Mouse (Mus musculus): Measurements from ENCODE around the gene Ube2d3. TPM values are rescaled to one million over a fixed set of nuclear protein-coding genes. Genes with fewer than 3 reads are reported as not detected.
A peak's percentile ranks its signal among the peaks of the same experiment; 100 is the strongest.
"Not testable (repeated sequence)": the region's sequence is repeated elsewhere in the genome, so short reads cannot be mapped to it uniquely, and the experiment has no call there.

Gene Ube2d3
- total and polyA plus RNA-seq, 3 experiments: 261 to 547 (median 357) TPM

DNA sequence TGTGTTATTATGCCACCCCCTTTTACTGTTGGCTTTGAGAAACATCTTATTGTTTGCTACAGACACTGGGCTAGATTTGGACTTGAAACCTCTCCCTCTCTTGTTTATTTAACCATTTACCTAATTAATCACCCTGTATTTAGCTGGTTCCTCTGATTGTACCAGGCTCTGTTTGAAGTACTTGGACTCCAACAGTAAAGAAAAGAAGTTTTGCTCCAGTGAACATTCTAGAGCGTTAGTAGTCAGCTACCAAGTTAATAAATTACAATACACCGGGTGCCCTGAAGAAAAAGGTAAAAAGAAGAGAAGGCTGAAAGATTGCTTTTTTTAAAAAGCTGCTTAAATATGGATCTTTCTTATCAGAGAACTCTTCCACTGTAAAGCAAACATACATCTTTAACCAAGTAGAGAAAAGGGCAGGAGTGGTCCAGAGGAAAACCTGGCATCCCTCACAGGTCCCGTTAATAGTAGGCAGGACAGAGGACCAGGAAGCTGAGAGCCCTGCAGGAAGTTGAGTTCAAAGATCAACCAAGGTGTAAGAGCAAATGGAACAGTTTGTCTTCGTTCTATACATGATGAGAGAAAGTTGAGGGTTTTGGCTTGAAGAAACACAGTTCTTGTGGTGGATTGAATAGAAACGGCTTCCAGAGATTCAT lies 52.0 kb downstream of the Ube2d3 start:
- DNase-seq: no peak

DNA sequence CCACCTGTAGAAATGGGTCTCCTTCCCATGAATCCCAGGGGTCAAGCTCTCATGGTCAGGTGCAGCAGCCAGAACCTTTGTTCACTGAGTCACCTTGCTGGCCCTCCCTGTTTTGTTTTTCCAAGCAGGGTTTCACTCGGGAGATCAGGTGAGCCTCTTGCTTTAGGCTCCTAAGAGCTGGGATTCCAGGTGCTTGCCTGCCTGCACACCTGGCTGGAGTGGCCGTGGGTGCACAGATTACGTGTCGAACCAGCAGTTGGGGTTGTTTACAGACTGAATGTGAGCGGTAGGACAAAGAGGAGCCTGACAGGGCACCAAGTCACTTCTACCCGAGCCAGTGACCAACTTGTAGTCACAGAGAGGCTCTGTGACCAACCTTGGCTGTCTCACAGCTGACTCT lies 53.2 kb downstream of the Ube2d3 start:
- no peak for DNase-seq

DNA sequence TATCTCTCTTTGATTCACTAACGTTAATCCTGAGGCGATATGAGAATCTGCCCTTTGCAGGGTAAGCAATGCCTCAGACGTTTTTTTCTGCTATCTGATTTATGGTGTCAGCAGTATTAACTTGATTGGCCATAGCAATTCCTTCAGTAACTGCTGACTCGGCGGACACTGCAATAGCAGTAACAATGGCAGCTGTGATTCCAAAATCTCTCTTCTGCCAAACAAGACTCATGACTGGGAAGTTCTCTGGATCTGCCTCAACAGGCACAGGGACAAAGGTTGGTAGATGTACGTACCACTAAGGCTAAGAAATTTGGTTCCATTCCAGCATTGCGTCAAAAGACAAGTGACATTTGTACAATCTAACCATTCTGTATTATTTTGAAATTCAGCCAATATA lies 55.4 kb downstream of the Ube2d3 start:
- not testable (repeated sequence) for DNase-seq

DNA sequence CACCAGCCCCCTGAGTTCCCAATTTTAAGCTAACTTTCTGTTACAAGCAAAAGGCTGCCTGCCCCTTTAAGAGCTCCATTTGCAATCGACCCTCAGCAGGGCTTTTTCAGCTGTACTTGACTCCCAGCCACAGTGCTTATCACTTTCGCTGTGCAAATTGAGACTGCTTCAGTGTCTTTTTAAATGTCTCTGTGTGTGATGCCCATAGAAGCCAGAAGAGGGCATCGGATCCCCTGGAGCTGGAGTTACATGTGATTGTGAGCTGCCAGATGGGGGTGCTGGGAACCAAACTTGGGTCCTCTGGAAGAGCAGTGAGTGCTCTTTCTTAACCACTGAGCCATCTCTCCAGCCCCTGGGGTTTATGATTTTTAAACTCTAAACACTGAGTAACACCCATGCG lies 60.0 kb downstream of the Ube2d3 start:
- DNase-seq: not testable (repeated sequence)

DNA sequence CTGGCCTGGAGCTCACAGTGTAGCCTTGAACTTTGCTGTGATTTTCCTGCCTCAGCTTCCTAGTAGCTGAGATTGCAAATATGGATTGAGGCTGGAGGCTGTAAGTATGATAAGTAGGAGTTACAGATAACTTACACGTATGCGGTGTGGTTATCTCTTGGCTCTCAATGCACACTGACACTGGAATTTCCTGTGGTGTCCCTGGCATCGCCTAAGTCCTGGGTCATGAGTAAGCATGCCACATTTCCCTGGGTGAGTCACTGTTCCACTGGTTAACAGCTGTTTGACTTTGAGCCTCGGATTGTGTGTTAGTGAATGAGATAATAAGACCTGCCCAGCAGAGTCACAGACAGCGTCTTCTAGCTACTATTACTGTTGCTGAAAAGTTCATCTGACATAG lies 60.9 kb downstream of the Ube2d3 start:
- DNase-seq: peak; percentile 71

DNA sequence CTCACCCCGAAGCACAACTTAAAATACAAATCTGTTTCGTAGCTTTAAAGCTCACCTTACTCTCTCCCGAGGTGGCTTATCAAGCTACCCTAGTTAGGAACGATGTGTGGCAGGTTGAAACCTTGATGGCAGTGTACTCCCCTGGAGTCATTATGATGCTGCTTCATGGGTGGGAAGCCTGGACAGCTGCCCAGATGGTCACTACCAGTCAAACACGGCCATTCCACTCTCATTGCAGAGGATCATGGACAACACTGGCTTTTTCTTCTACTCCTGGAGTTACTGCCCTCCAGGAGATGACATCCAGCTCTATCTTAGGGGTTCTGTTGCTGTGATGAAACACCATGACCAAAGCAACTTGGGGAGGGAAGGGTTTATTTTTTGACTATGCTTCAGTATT lies 65.2 kb downstream of the Ube2d3 start:
- no peak for DNase-seq

DNA sequence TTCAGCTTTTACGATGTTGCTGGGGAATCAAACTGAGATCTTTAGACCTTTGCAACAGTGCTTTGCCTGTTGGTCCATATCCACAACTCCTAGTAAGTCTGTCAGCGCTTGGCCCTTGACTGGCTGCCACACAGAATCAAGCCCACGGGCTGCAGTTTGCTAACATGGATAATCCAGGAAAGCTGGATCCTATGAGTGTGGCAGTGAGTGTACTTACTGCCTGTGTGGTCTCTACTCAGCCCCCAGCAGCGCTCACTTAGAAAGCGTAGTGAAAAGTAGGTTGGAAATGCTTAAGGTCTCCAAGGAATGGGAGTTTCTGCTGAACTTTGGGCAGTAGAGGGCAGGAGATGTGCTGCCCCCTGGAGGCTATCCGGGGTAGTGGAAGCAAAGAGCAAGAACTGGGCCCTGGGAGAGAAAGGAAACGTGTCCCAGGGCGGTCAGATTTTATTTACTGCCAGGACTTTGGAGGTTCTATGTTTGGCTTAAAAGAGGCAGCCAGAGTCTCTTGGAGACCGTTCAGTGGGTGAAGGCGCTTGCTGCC lies 67.5 kb downstream of the Ube2d3 start:
- DNase-seq: peak; percentile 81

DNA sequence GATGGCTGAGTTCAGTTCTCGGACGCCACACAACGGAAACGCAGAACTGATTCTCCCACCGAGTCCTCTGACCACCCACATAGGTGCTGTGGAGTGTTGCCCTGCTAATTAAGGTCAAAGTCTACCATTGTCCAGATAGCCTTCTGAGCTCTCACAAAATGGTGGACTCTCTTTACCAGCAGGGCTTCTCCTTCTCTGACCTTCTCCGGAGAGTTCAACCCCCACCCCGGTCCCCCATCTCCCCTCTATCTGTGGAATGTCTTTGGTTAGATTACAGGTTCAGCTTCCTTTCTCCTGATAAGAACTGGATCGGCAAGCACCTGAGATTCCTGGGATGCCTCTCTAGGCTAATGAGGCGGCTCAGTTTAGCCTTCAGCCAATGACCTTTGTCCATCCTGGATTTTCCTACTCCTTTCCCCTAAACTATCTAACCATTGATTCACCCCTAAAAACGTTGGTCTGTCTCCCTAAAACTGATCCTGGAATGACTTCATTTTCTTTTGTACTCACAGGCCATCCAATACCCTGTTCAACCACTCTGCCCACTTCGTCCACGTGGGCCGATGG lies 68.0 kb downstream of the Ube2d3 start:
- DNase-seq: no peak

DNA sequence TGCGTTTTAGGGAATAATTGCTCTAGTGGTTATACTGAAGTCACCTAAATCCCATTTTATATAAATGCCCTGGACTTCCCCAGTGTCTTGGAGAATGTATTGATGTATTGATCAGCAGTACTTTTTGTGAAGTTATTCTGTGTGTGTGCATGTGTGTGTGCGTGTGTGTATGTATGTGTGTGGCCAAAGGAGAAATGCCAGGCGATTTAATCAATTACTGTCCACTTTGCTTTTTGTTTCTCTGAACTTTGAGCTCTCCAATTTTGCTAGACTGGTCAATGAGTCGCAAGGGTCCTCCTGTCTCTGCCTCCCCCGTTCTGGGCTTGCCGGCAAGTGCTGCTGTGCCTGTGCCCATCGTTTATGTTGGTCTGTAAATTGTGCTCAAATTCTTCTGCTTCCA lies 69.6 kb downstream of the Ube2d3 start:
- DNase-seq: no peak

DNA sequence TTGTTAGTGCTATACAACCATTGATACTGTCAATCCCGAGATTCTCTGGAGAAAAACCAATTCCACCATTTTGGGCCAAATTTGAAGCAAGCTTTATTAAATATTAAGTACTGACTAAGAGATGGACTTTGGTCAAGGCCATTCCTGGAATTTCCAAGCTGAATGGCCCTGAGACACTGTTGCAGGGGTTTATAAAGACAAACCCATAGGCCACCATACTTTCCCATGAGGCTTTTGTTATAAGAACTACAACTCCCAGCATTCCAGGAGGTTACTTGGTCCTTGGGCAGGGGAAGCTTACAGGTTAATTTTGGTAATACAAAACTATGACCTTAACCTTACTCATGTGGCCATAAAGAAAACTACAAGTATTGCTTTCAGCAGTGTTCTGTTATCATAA lies 70.2 kb downstream of the Ube2d3 start:
- DNase-seq: no peak

DNA sequence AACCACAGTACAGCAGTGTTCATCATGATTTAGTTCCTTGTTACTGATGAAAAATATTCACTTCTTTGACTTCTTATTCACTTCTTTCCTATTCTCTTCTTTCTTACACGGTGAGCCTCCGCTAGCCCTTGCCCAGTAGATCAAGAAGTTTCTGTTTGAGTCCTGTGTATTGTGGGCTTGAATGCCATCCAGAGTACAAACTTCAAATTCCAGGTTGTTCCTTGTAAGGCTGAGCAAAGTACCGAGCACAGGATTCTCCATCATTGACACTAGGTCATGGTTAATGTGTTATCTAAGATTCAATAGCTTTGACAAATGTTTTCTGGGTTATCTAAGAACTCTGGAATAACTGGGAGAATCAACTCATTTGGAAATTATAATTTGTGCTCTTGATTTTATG lies 72.4 kb downstream of the Ube2d3 start:
- DNase-seq: no peak

DNA sequence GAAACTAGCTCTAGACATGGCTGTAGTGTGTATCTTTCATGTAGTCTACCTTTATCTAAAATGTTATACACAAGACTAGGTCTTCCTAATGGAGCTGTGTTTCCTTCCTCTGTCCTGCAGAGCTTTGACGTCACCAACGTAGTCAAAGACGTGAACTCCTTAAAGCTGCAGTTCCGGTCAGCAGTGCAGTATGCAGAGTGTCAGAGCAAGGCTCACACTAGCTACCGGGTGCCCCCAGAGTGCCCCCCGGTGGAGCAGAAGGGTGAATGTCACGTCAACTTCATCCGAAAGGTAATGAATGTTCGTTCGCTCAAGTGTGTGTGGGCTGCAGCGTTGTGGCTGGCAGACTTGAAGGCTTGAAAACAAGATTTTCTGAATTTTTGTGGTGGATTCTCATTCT lies 73.7 kb downstream of the Ube2d3 start:
- no peak for DNase-seq

DNA sequence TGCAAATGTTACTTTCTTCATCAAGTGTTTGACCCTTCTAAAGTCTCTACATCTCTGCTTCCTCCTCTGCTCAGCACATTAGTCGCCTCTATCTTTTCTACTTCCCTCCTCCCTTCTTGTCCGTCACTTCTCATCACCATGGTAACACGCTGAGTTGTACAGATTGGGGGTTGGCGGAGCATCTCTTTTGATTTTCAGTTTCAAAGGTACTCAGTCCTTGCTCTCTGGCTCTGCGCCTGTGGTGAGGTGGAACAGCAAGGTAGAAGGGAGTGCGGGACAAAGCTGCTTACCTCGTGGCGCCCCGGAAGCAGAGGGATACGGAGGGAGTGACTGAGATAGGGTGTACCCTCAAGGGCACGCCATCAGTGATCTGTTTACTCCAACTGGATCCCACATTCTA lies 75.3 kb downstream of the Ube2d3 start:
- DNase-seq: no peak

DNA sequence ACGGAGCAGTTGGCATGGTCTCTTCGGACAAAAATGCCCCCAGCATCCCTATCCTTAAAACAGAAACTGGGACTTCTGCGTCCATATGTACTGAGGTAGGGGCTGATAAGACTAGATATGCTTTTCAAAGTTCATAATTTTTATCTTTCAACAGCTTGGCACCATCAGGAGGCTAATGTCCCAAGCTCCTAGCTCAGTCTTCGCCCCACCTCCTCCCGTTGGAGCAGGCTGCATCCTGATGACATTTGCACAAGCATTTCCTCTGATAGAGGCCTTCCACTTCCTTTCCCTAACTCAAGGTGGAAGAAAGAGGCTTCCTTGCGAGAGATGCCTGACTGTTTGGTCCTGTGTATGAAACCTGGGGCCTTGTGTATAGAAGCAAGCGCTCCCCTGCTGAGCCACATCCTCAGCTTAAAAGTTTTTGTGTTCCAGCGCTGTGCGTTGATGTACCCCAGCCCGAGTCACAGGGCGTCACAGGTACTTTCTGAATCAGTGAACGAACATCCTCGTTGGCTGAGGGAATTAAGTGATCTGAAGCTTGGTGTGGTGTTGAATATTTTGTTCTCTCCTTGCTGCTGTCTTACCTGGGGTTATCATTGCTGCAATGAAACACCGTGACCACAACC lies 76.0 kb downstream of the Ube2d3 start:
- no peak for DNase-seq

DNA sequence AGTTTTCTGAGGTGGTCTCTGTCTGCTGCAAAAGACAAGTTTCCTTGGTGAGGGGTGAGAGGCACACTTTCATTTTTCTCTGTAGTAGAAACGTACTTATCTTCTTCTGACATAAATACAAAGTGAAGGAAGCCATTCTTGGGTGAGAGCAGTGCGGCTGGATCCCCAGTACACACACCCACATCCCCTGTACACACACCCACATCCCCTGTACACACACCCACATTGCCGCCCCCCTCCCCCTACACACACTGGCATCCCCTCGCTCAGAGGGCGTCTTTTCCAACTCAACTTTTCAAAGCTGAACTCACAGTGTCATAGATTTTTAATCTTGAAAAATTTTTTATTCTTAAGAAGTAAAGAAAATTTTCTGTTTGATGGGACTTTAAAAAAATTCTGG lies 77.3 kb downstream of the Ube2d3 start:
- no peak for DNase-seq

DNA sequence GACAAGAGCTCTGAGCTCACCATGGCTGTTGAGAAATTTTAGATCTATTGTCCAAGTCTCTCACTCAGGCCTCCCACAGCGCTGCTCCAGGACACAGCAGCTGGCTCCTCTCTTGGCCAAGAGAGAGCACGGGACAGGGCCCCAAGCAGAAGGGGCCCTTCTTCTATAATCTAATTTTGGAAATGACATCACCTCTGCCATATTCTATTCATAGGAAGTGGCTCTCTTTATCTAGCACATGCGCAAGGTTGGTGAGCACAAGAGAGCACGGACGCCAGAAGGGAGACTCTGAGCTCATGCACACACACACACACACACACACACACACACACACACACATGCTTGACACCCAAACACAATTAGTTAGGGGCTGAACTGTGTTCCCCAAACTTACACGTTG lies 78.9 kb downstream of the Ube2d3 start:
- no peak for DNase-seq

Other genes starting within 250 kb of the Ube2d3 start
- 1 to 10 TPM; 1.4 to 2.1 TPM for gene Cenpe, start 225.6 kb upstream of the Ube2d3 start, total RNA-seq (2021)
- gene Cenpe, start 225.6 kb upstream of the Ube2d3 start, polyA plus RNA-seq (2012; rRNA removed): 0.16 and 0.42 TPM in 2 replicates
- 1 to 10 TPM; 1.3 to 4.1 TPM for gene Bdh2, start 156.9 kb upstream of the Ube2d3 start, total RNA-seq (2021)
- 0.19 and 0.47 TPM in 2 replicates for gene Bdh2, start 156.9 kb upstream of the Ube2d3 start, polyA plus RNA-seq (2012; rRNA removed)
- 1 to 10 TPM in 1 of 2 experiments, under 1 TPM in 1; 0.92 to 1.3 TPM for gene Slc9b2, start 130.4 kb upstream of the Ube2d3 start, total RNA-seq (2021)
- gene Slc9b2, start 130.4 kb upstream of the Ube2d3 start, polyA plus RNA-seq (2012; rRNA removed): 0.11 TPM in 1 of 2 replicates, not detected in the other
- gene Slc9b1, start 90.1 kb upstream of the Ube2d3 start, total RNA-seq (2021): under 1 TPM; 0.35 to 0.90 TPM
- gene Slc9b1, start 90.1 kb upstream of the Ube2d3 start, polyA plus RNA-seq (2012; rRNA removed): 0.06 TPM in 1 of 2 replicates, not detected in the other
- gene Cisd2, start 14.2 kb upstream of the Ube2d3 start, total RNA-seq (2021): 10 to 100 TPM; 25.4 to 31.0 TPM
- 48.4 and 53.3 TPM in 2 replicates for gene Cisd2, start 14.2 kb upstream of the Ube2d3 start, polyA plus RNA-seq (2012; rRNA removed)
- 10 to 100 TPM; 12.1 to 14.3 TPM for gene Manba, start 47.5 kb downstream of the Ube2d3 start, total RNA-seq (2021)
- 4.0 and 5.6 TPM in 2 replicates for gene Manba, start 47.5 kb downstream of the Ube2d3 start, polyA plus RNA-seq (2012; rRNA removed)

Data from adrenal gland, adult 2 months (tissue).